Mouse (Mus musculus) thymus, adult 2 months (tissue): ENCODE results near the gene Col4a4.

Experiments used
- CTCF ChIP-seq: fragments of 200-500 bp; IDR thresholded peaks from 2 replicates; pipeline ENCODE4 v1.5.1; 2012; ENCODE audit warnings: mild to moderate bottlenecking, control low read depth, low read length, moderate library complexity, borderline replicate concordance; ENCODE audit not compliant: control insufficient read depth, poor library complexity, insufficient read depth; ENCODE audit errors: extremely low read depth
- POLR2A ChIP-seq: fragments of 200-500 bp; IDR thresholded peaks from 2 replicates; pipeline ENCODE4 v1.6.1; 2012; ENCODE audit warnings: mild to moderate bottlenecking, low read length, control low read depth, moderate library complexity; ENCODE audit not compliant: control insufficient read depth, poor library complexity, insufficient read depth; ENCODE audit errors: extremely low read depth

DNA sequence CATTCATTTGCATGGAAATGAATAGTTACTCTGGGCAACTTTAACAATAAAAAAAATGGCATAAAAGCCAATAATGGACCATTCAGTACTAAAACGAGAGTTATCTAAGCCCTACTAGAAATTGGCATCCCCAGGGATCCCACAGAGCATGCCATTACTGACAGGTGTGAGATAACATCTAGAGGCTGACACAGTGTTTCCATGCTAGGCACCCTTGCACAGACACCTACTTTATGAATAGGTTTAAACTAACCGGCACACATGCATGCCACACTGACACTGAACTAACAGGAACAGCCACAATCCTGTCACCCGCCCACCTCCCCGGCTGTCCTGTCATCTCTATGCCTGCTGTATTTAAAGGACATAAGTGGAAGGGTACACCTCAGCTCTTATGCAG, 58.7 kb downstream of the Col4a4 start:
- TF ChIP-seq POLR2A: no peak
- no peak for TF ChIP-seq CTCF
